Mouse (Mus musculus) thymus, postnatal 36 days (tissue): Measurements from ENCODE around the gene Ptcra.
A peak's percentile ranks its signal among the peaks of the same experiment; 100 is the strongest.
"Not testable (repeated sequence)": the region's sequence is repeated elsewhere in the genome, so short reads cannot be mapped to it uniquely, and the experiment has no call there.

Experiments
- DNase-seq, 2 experiments: peaks; one replicate each; pipeline ENCODE4 v3.0.0; 2022; ENCODE audit warnings: mixed read lengths in 2 of 2

Gene Ptcra

DNA sequence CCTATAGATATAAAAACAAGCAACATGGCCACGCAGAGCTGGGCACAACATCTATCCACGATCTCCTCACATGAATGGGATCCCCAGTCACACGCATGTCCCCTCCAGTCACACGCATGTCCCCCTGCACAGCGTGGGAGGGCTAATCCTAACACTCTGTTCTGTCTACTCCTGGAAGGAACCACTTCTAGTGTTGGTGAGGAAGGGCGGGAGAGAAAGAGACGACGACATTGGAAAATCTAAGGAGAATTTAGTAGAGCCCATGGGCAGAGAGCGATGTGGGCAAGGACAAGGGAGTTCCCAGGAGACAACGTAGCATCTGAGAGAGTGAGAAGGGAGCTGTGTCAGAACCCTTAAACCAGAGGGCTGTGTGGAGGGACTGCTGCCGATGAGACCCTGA, 7.0 kb upstream of the Ptcra start:
- no peak for DNase-seq

DNA sequence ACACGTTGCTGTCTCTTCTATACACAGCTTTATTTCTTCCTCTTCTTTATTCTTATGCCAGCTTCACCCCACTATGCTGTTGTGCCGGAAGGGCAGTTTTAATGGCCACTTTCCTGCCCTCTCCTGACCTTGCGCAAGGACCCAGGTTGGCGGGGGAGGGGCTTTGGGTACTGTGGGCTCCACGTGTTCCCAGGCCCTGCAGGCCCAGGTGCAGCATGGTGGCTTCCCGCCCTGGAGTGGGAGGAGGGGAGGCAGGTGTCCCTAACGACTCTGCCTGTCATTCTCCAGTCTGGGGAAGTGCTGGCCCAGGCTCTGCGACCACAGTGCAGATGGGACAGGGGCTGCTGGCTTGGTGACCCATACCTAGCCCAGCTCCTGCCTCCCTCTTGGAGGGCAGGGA, 4.4 kb upstream of the Ptcra start:
- DNase-seq: peak; percentile 78 to 89

GRCm38 (mm10) chr17:46764916-46765315, 1.4 kb upstream of the Ptcra start:
- DNase-seq: not testable (repeated sequence)

DNA sequence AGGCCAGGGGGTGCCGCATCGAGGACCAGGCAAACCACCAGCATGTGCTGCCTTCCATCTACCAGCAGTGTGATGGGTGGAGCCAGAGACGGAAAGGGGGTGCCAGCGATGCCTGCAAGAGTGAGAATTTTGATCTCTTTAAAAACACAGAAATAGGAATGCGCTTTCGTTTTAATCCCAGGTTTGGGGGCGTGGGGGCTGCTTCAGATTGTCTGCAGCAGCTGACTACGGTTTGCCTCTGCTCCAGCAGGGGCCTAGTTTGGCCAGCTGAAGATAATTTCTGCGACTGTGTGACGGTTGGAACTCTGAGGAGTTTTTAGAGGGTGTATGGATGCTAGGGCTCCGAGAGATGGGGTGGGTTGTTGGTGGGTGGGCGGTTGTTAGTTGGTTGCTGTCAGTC, 4.8 kb downstream of the Ptcra start:
- no peak for DNase-seq

DNA sequence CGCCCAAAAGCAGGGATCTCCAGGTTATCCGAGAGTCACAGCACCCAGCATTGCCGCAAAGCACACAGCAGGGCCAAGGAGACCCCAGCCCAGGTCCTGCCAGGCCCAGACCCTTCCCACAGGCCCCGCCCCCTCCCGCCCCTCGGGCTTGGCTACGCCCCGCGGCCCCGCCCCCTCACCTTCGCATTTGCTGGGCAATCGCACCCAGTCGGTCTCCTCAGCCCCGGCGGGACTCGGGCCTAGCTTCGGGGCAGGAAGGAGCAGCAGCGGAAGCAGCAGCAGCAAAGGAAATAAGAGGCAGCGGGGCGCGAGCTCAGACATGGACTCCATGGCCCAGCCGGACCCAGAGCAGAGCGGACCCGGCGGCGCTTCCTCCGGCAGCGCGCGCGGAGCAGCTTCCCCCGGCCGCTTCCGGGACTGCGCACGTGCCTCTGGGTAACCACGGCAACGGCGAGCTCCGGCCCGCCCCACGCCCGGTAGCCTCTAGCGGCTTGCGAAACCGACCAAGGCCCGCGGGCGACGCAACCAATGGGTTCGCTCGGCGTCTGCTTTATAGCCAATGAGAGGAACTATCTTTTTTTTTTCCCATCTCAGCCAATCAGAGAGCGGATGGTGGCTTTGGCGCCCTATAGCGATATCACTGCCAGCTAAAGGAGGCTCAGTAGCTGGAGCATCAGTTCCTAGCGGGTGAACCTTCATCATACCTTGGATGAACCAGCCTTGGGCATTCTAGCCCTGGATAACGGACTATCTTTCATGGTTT, 11.5 kb downstream of the Ptcra start, which contains the start of gene Cnpy3:
Gene Cnpy3 (minus strand): TSS at position 421 of the 763 bp plus-strand sequence.
- peak; percentile 94 to 98 for DNase-seq

DNA sequence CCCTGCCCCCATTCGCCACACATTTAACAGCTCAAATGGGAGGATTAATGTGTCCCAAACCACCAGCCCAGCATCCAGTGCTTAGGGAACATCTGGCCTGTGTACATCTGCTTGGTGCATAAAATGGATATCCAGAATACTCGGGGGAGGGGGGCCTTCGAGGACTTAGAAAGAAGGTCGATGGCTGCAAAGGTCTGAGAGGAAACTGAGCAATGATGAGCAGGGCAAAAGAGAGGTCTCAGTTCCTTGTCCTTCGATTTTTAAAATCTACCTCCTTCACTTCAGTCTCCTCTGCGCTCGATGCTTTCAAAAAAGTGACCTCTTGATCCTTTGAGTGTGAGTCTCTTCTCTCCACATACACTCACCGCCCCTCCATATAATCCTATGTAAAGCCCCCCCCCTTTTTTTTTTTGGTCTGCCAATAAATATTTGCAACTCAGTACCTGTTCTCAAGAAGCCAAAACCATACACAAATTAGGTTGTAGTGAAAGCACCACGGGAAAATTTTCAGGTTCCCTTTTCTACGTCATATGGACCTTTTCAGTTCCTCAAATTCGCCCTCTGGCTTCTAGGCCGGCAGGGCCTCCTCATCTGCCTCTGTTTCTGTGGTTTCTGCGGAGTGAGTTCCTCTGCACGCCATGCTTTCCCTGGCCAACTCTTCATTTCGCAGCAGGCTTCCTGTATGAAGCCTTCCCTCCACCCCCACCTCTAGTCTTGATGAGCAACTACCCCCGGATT, 12.3 kb downstream of the Ptcra start:
- DNase-seq: no peak

GRCm38 (mm10) chr17:46750580-46750979, 12.9 kb downstream of the Ptcra start:
- no peak for DNase-seq

DNA sequence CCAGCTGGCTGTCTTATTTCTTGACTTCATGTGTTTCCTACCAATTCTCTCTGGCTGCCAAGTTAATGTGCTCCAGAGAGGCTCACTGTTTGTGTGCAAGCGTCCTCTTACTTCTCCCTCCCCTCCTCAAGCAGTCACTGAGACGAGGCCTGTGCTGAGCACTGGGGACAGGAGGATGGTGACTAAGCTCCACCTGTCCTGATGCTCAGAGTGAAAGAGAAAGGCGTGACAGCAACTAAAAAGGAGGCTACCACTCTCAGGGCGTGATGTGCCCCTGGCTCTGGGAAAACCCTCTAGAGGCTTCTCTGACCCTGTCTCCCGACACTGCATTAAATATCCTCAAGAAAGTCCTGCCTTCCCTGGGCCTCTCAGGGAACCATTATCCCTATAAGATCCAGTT, 14.2 kb downstream of the Ptcra start:
- no peak for DNase-seq

DNA sequence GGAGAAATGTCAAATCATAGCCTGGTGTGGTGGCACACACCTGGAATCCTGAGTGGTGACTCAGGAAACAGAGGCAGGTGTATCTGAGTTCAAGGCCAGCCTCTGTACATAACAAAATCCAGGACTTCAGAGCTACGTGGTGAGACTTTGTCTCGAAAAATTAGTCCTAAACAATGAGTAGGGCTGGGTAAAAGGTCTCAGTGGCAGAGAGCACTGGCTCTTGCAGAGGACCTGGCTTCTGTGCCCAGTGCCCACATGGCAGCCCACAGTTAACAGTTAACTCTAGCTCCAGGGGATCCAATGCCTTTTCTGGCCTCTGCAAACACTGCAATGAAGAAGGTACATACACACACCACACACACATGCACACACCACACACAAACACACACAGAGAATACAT, 15.7 kb downstream of the Ptcra start:
- DNase-seq: no peak

DNA sequence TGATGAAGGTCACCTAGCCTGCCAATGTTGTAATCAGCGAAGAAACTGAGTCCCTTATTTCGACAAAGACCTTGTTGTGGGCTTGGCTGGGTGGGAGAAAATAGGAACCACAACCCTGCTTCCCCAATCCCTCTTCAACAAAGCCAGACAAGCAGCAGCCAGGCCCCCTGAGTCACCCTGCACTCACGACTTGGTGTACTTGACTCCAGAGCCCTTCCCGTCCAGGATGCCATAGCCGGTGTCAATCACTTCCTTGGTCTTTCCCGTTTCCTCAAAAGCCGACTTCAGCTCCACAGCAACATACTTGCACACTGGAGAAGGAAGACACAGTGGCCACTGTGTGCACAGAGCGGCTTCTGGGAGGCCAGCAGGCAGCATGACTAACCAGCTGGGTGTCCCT, 16.3 kb downstream of the Ptcra start:
- DNase-seq: no peak

DNA sequence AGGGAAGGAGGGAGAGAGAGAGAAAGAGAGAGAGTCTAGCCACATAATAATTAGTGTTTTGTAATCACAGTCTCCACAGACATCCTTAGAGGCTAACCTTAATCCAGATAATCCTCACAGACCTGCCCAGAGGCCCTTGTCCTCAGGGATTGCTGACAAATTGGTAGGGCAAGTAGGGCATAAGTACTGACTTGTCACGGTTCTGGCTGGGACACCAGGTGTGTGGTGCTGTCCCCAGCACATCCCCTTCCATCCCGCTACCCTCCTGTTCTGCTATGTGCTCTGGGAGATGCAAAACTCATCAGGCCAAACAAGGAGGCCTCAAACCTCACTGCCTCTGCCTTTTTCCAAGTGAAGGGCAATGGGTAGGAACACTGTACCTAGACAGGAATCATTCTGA, 18.0 kb downstream of the Ptcra start:
- DNase-seq: no peak

GRCm38 (mm10) chr17:46742986-46743385, 20.5 kb downstream of the Ptcra start:
- no peak for DNase-seq

- no peak for DNase-seq
These were observed 22.2 kb downstream of the Ptcra start for GRCm38 (mm10) chr17:46741305-46741704.

- DNase-seq: peak; percentile 50 to 52
These were observed 27.4 kb downstream of the Ptcra start for GRCm38 (mm10) chr17:46736160-46736559.

GRCm38 (mm10) chr17:46735287-46735686, 28.2 kb downstream of the Ptcra start:
- DNase-seq: no peak

- DNase-seq: no peak
These were observed 29.5 kb downstream of the Ptcra start for GRCm38 (mm10) chr17:46734055-46734454.

DNA sequence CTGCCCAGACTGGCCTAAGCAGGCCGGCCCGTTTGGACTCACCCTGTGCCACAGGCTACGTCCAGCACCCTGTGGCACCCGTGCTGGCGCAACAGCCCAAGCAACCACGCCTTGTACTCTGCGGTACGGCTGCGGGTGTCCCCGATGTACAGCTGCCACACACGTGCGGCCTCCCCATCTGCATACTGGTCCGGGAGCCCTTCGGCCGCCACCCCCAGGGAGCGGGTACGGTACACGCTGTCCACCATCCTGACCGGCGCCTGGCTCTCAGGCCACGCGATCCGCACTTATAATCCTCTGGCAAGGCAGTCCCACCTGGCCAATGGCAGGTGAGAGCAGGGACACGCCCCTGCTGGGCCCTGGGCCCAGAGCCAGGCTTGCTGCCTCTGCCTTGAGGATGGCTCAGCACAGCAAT, 34.6 kb downstream of the Ptcra start, which contains the start of gene Gnmt:
Gene Gnmt (minus strand): TSS at position 265 of the 415 bp plus-strand sequence.
- DNase-seq: no peak

DNA sequence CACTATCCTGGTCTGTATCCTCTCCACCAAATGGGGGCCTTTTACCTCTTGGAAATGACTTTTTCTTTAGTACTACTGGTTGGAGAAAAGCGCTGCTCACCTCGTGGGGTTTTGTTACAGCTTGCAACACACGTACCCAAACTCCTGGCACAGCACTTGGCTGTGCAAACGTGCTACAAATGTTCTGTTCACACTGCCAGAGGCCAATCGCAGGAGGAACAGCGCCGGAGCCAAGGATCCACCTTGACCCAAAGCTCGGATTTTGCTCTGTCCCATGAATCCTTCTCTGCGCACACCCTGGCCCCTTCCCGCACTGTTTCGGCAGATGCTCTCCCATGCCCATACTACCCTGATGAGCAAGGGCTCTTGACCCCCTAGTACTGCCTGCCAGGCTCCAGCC, 35.0 kb downstream of the Ptcra start:
- no peak for DNase-seq

GRCm38 (mm10) chr17:46728021-46728420, 35.5 kb downstream of the Ptcra start:
- peak; percentile 30 to 35 for DNase-seq

GRCm38 (mm10) chr17:46727271-46727670, 36.2 kb downstream of the Ptcra start:
- DNase-seq: no peak

- no peak for DNase-seq
These were observed 37.5 kb downstream of the Ptcra start for GRCm38 (mm10) chr17:46725731-46726645.

GRCm38 (mm10) chr17:46725273-46725672, 38.2 kb downstream of the Ptcra start:
- peak; percentile 39 to 63 for DNase-seq

- DNase-seq: no peak
These were observed 38.9 kb downstream of the Ptcra start for GRCm38 (mm10) chr17:46724477-46725084.
